In the genomic region with DNA sequence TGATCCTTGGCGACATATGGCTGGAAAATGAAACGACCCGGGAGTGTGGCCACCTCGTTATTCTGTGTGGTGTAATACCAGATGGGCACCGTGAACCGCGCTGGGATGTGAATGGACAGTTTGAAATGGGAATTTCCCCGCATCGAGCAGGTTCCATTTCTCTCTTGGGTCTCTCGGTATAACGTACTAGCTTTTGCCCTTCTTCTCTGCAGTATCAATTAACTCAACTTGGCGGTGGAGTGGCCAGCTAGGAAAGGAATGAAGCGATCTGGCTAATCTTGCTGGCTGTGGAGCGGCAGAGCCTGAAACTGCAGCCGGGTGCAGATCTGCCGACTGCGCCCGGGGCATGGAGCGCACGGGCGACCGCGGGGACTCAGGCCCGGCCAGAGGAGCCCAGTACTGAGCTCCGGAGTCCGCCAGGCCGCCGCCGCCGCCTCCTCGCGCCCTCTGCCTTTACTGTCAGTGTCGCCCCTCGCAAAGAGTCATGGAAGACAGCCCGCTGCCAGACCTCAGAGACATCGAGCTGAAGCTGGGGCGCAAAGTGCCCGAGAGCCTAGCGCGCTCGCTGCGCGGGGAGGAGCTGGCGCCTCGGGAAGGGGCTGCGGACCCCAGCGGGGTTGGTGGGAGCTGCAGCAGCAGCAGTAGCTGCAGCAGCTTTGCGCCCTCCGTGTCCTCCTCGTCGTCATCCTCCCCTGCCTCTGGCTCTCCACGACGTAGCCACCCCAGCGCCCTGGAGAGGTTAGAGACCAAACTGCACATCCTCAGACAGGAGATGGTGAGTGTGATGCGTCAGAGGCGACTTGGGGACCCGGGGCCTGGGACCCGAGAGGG, we compare ENCODE assay signal across 8 mouse cellular contexts. TPM values are rescaled to one million over a fixed set of nuclear protein-coding genes. Genes with fewer than 3 reads are reported as not detected.
DNase-seq lines count a peak whose midpoint lies in the region; ATAC-seq and TF ChIP-seq lines count a peak whose summit lies in the region.

No protein-coding gene starts in this region.

- H3K4me3 ChIP-seq in ES-E14 (ENCODE audit: insufficient read depth in 1 of 2, low read depth in 1 of 2, low read length in 2 of 2, poor library complexity in 1 of 2, severe bottlenecking in 1 of 2) = peak overlapping the region; percentile 81 to 85
- peak overlapping the region; percentile 73 for H3K4me3 ChIP-seq in forebrain, embryonic 13.5 days
- peak overlapping the region; percentile 62 for H3K4me3 ChIP-seq in heart, embryonic 16.5 days (ENCODE audit: low read length)
- H3K4me3 ChIP-seq in liver, postnatal 0 days (ENCODE audit: low read depth, low read length) = peak overlapping the region; percentile 62

- no peaks in the 10 kb centered on the region for H3K36me3 ChIP-seq in ES-E14 (ENCODE audit: control insufficient read depth, insufficient read depth, low read length, poor library complexity, severe bottlenecking)
- H3K36me3 ChIP-seq in forebrain, embryonic 13.5 days (ENCODE audit: poor library complexity, severe bottlenecking) = no peaks in the 10 kb centered on the region
- H3K36me3 ChIP-seq in heart, embryonic 16.5 days (ENCODE audit: control insufficient read depth, insufficient read depth) = no peaks in the 10 kb centered on the region
- no peaks in the 10 kb centered on the region for H3K36me3 ChIP-seq in liver, postnatal 0 days (replicated peaks; ENCODE audit: insufficient read depth, low read length)

- peak; percentile 87 for ATAC-seq in forebrain, embryonic 13.5 days
- peak; percentile 50 for ATAC-seq in heart, embryonic 16.5 days (replicated peaks; ENCODE audit: extremely low read depth, insufficient read depth, low FRiP score)
- peak; percentile 14 for ATAC-seq in liver, postnatal 0 days

- TF ChIP-seq EP300 in liver, postnatal 0 days (IDR thresholded peaks at IDR 0.05; ENCODE audit: low read depth) = no peak

- TF ChIP-seq CTCF in liver, postnatal 0 days (IDR thresholded peaks at IDR 0.05; ENCODE audit: low read depth) = no peak

- H3K27ac ChIP-seq in ES-E14 (ENCODE audit: insufficient read depth, low read depth, low read length, poor library complexity, severe bottlenecking) = no peak overlapping the region
- H3K27ac ChIP-seq in forebrain, embryonic 13.5 days = peak overlapping the region; percentile 88
- peak overlapping the region; percentile 50 for H3K27ac ChIP-seq in heart, embryonic 16.5 days (ENCODE audit: low read length)
- H3K27ac ChIP-seq in liver, postnatal 0 days (ENCODE audit: low read depth) = peak overlapping the region; percentile 97

- H3K4me2 ChIP-seq in forebrain, embryonic 13.5 days = peak overlapping the region; percentile 75
- H3K4me2 ChIP-seq in heart, embryonic 16.5 days (ENCODE audit: low read depth, low read length) = peak overlapping the region; percentile 74
- peak overlapping the region; percentile 70 for H3K4me2 ChIP-seq in liver, postnatal 0 days (ENCODE audit: low read depth, low read length)

- H3K9me3 ChIP-seq in ES-E14 (ENCODE audit: control insufficient read depth, insufficient read depth, low read depth, low read length) = no peaks in the 10 kb centered on the region
- no peaks in the 10 kb centered on the region for H3K9me3 ChIP-seq in forebrain, embryonic 13.5 days (replicated peaks)
- no peaks in the 10 kb centered on the region for H3K9me3 ChIP-seq in heart, embryonic 16.5 days (replicated peaks; ENCODE audit: control insufficient read depth, low read length)
- no peaks in the 10 kb centered on the region for H3K9me3 ChIP-seq in liver, postnatal 0 days (ENCODE audit: low read length)

- H3K9ac ChIP-seq in ES-E14 (ENCODE audit: insufficient read depth, low read depth, low read length, poor library complexity, severe bottlenecking) = peak overlapping the region; percentile 71
- H3K9ac ChIP-seq in forebrain, embryonic 13.5 days = peak overlapping the region; percentile 79
- peak overlapping the region; percentile 68 for H3K9ac ChIP-seq in heart, embryonic 16.5 days (ENCODE audit: low read length)
- H3K9ac ChIP-seq in liver, postnatal 0 days (replicated peaks) = peak overlapping the region; percentile 77

- in situ Hi-C loops in ES-E14 (cut with MboI; ENCODE audit: low sequenced_read_pairs in 2 of 2, unreplicated experiment in 2 of 2) = no loop called here

- peak; percentile 38 for DNase-seq in ES-E14 (ENCODE audit: low read depth, low spot score)
- DNase-seq in brain, embryonic 18.5 days (ENCODE audit: low read depth, low spot score) = peak; percentile 37
- DNase-seq in kidney, postnatal 36 days = peak; percentile 33 to 69
- DNase-seq in liver, postnatal 0 days = peak; percentile 23
- peak; percentile 43 for DNase-seq in retina, adult 2 months (ENCODE audit: low read depth, low spot score)
- DNase-seq in yolk sac, embryonic 10.5 days (ENCODE audit: low spot score) = no peak

- WGBS in forebrain, embryonic 13.5 days = under 1% methylated on average over 54 of the region's 58 CpGs
- under 1% methylated on average over 58 of the region's 58 CpGs for WGBS in heart, embryonic 16.5 days
- 3% methylated on average over 57 of the region's 58 CpGs for WGBS in liver, postnatal 0 days (ENCODE audit: insufficient replicate concordance)

- no peaks in the 10 kb centered on the region for H3K27me3 ChIP-seq in forebrain, embryonic 13.5 days
- H3K27me3 ChIP-seq in heart, embryonic 16.5 days (ENCODE audit: control insufficient read depth, insufficient read depth, low read length) = no peaks in the 10 kb centered on the region
- 0 out of 2 replicates have a peak, but pooled peaks cover 2% of the 10 kb centered on the region for H3K27me3 ChIP-seq in liver, postnatal 0 days (ENCODE audit: insufficient read depth, low read length)

- H3K4me1 ChIP-seq in ES-E14 (ENCODE audit: control insufficient read depth in 2 of 2, insufficient read depth in 2 of 2, low read length in 2 of 2, poor library complexity in 1 of 2) = 0 out of 4 replicates have a peak, but pooled peaks cover 0 to 2% of the 10 kb centered on the region in 2 experiments
- H3K4me1 ChIP-seq in forebrain, embryonic 13.5 days = 0 out of 2 replicates have a peak, but pooled peaks cover 7% of the 10 kb centered on the region
- H3K4me1 ChIP-seq in heart, embryonic 16.5 days (ENCODE audit: control insufficient read depth, insufficient read depth, low read length) = no peaks in the 10 kb centered on the region
- no peaks in the 10 kb centered on the region for H3K4me1 ChIP-seq in liver, postnatal 0 days (ENCODE audit: insufficient read depth)

TF ChIP-seq in ES-E14, 5 proteins besides CTCF, POLR2A, EP300 and RAD21:
- TF ChIP-seq ZNF384 (IDR thresholded peaks at IDR 0.05; ENCODE audit: low read depth, low read length) (no peak), CHD2 (IDR thresholded peaks at IDR 0.05; ENCODE audit: low read depth, low read length) (no peak), ZC3H11A (IDR thresholded peaks at IDR 0.05; ENCODE audit: borderline replicate concordance, low read depth, low read length) (no peak), HCFC1 (IDR thresholded peaks at IDR 0.05; ENCODE audit: borderline replicate concordance, insufficient read depth, low read length) (no peak), MAFK (IDR thresholded peaks at IDR 0.05; ENCODE audit: insufficient read depth, low read depth, low read length) (no peak)

RNA-seq across cellular contexts. Expression of a gene that starts 0.6 kb away (rescaled TPM):
- 1.1 and 2.5 TPM in 2 replicates for total RNA-seq in ES-E14 (2012; rRNA removed)
- 3.2 and 3.3 TPM in 2 replicates for polyA plus RNA-seq in forebrain, embryonic 13.5 days (2015; fragmentation: Nextera tagmentation; extraction: Ambion mirVana)
- polyA plus RNA-seq in heart, embryonic 16.5 days (2015; fragmentation: Nextera tagmentation; extraction: Ambion mirVana) = 2.9 and 3.8 TPM in 2 replicates
- polyA plus RNA-seq in liver, postnatal 0 days (2015; fragmentation: Nextera tagmentation; extraction: Ambion mirVana) = 14.2 and 19.7 TPM in 2 replicates

Comparison
In these comparisons a context has a peak if more than half of its experiments do, and no peak if none do; other contexts are left out.
1. ATAC-seq: peak in every context shown above with its lines; median percentile 87 in forebrain, embryonic 13.5 days; 50 in heart, embryonic 16.5 days; 14 in liver, postnatal 0 days.